8 mouse cellular contexts compared by ENCODE assay signal in genomic region chr15:102350138-102350941, GRCm38 (mm10). TPM values are rescaled to one million over a fixed set of nuclear protein-coding genes. Genes with fewer than 3 reads are reported as not detected.
A peak's percentile ranks its signal among the peaks of the same experiment; 100 is the strongest.
DNase-seq lines count a peak whose midpoint lies in the region; ATAC-seq lines count a peak whose summit lies in the region.

TSS of gene Aaas (minus strand) at chr15:102350771.

- no peaks in the 10 kb centered on the region for H3K9me3 ChIP-seq in heart, embryonic 14.5 days (ENCODE audit: control insufficient read depth, low read length)
- H3K9me3 ChIP-seq in liver, embryonic 13.5 days (replicated peaks) = no peaks in the 10 kb centered on the region
- H3K9me3 ChIP-seq in stomach, embryonic 16.5 days (replicated peaks; ENCODE audit: control insufficient read depth, low read length) = no peaks in the 10 kb centered on the region

- peak; percentile 90 for DNase-seq in c-Kit-negative CD71-positive TER-119-positive erythroid progenitor cells, embryonic 14.5 days (ENCODE audit: low read depth, low spot score)
- peak; percentile 91 for DNase-seq in fibroblast of lung, adult 2 months (ENCODE audit: low read depth)
- peak; percentile 97 for DNase-seq in kidney, postnatal 14 days
- DNase-seq in liver, embryonic 13.5 days = peak; percentile 91
- DNase-seq in neural tube, embryonic 10.5 days (ENCODE audit: extremely low spot score, low spot score) = peak; percentile 96

- H3K4me3 ChIP-seq in heart, embryonic 14.5 days (ENCODE audit: control insufficient read depth in 1 of 2, insufficient read depth in 1 of 2, low read depth in 1 of 2, low read length in 2 of 2) = peak within 1 kb of the TSS; percentile 55 to 93
- H3K4me3 ChIP-seq in liver, embryonic 13.5 days (replicated peaks) = peak within 1 kb of the TSS; percentile 89
- H3K4me3 ChIP-seq in stomach, embryonic 16.5 days (replicated peaks; ENCODE audit: low read length) = peak within 1 kb of the TSS; percentile 87

- peak within 1 kb of the TSS; percentile 77 for H3K4me2 ChIP-seq in heart, embryonic 14.5 days (ENCODE audit: low read length)
- H3K4me2 ChIP-seq in liver, embryonic 13.5 days = peak within 1 kb of the TSS; percentile 88
- peak within 1 kb of the TSS; percentile 87 for H3K4me2 ChIP-seq in stomach, embryonic 16.5 days (ENCODE audit: low read depth, low read length)

- H3K27ac ChIP-seq in heart, embryonic 14.5 days (replicated peaks in 1 of 2; ENCODE audit: control insufficient read depth in 1 of 2, insufficient read depth in 1 of 2, low read depth in 2 of 2, low read length in 2 of 2) = peak within 1 kb of the TSS; percentile 77 to 83
- peak within 1 kb of the TSS; percentile 82 for H3K27ac ChIP-seq in liver, embryonic 13.5 days
- peak within 1 kb of the TSS; percentile 74 for H3K27ac ChIP-seq in stomach, embryonic 16.5 days (ENCODE audit: low read length)

- H3K36me3 ChIP-seq in heart, embryonic 14.5 days (ENCODE audit: control insufficient read depth, insufficient read depth, low read length) = peaks cover 18% of the 10 kb centered on the region
- peaks cover 22% of the 10 kb centered on the region for H3K36me3 ChIP-seq in liver, embryonic 13.5 days
- no peaks in the 10 kb centered on the region for H3K36me3 ChIP-seq in stomach, embryonic 16.5 days (ENCODE audit: control insufficient read depth, insufficient read depth, low read length)

- H3K9ac ChIP-seq in heart, embryonic 14.5 days (ENCODE audit: low read length) = peak within 1 kb of the TSS; percentile 73
- peak within 1 kb of the TSS; percentile 92 for H3K9ac ChIP-seq in liver, embryonic 13.5 days
- H3K9ac ChIP-seq in stomach, embryonic 16.5 days (ENCODE audit: low read length) = peak within 1 kb of the TSS; percentile 86

- ATAC-seq in CD4-positive, CD25-positive, alpha-beta regulatory T cell, adult 4 months = peak; percentile 96
- ATAC-seq in heart, embryonic 14.5 days (ENCODE audit: insufficient number of reproducible peaks, insufficient read depth, low FRiP score, low read depth) = peak; percentile 75
- peak; percentile 91 for ATAC-seq in liver, embryonic 13.5 days (ENCODE audit: low read depth)
- ATAC-seq in stomach, embryonic 16.5 days (ENCODE audit: insufficient read depth, low FRiP score) = peak; percentile 89

- H3K4me1 ChIP-seq in heart, embryonic 14.5 days (ENCODE audit: control insufficient read depth in 2 of 2, insufficient read depth in 2 of 2, low read length in 2 of 2) = peaks cover 6 to 14% of the 10 kb centered on the region in 2 experiments
- peaks cover 25% of the 10 kb centered on the region for H3K4me1 ChIP-seq in liver, embryonic 13.5 days (replicated peaks)
- H3K4me1 ChIP-seq in stomach, embryonic 16.5 days (ENCODE audit: control insufficient read depth, insufficient read depth, low read length) = peaks cover 10% of the 10 kb centered on the region; the same call in 1 of the 2 replicates

- under 1% methylated on average over 56 of the region's 56 CpGs for WGBS in heart, embryonic 14.5 days
- WGBS in liver, embryonic 13.5 days (ENCODE audit: insufficient replicate concordance) = under 1% methylated on average over 56 of the region's 56 CpGs
- under 1% methylated on average over 56 of the region's 56 CpGs for WGBS in stomach, embryonic 16.5 days

- no peaks in the 10 kb centered on the region; the same call in 1 of the 2 replicates for H3K27me3 ChIP-seq in heart, embryonic 14.5 days (ENCODE audit: control insufficient read depth, insufficient read depth, low read length)
- peaks cover 17% of the 10 kb centered on the region for H3K27me3 ChIP-seq in liver, embryonic 13.5 days
- H3K27me3 ChIP-seq in stomach, embryonic 16.5 days (ENCODE audit: control insufficient read depth, insufficient read depth, low read length) = no peaks in the 10 kb centered on the region

RNA-seq across cellular contexts. Expression of gene Aaas, which starts in this region (rescaled TPM):
- polyA plus RNA-seq in CD4-positive, CD25-positive, alpha-beta regulatory T cell, adult 4 months (2017; shearing (Covaris generic)) = 10 to 100 TPM; 41.7 to 63.7 TPM
- 45.0 and 48.4 TPM in 2 replicates for polyA plus RNA-seq in heart, embryonic 14.5 days (2014; fragmentation: Nextera tagmentation; extraction: Ambion mirVana)
- 60.9 and 61.9 TPM in 2 replicates for polyA plus RNA-seq in liver, embryonic 13.5 days (2015; fragmentation: Nextera tagmentation; extraction: Ambion mirVana)
- 55.4 and 57.0 TPM in 2 replicates for polyA plus RNA-seq in stomach, embryonic 16.5 days (2015; fragmentation: Nextera tagmentation; extraction: Ambion mirVana)

Comparison
In these comparisons a context has a peak if more than half of its experiments do, and no peak if none do; other contexts are left out.
1. Peak in every context shown above with its lines: DNase-seq, ATAC-seq, H3K4me3 ChIP-seq and H3K27ac ChIP-seq.